Mouse (Mus musculus) CD8-positive naive resting alpha-beta T cell, adult 2 months (primary cell): Measurements from ENCODE around the gene Olfr1201.

Source experiments
- DNase-seq, 2 experiments: peaks; one replicate each; pipeline ENCODE4 v3.0.0; 2022; ENCODE audit warnings: low read depth in 2 of 2, low spot score in 2 of 2

The Olfr1201 gene

GRCm38 (mm10) chr2:88792736-88793135, at the start of gene Olfr1201:
Gene Olfr1201, plus strand, starts transcription at chr2:88793036.
- DNase-seq = no peak

GRCm38 (mm10) chr2:88743379-88743778, 49.5 kb upstream of the Olfr1201 start:
- DNase-seq = no peak

GRCm38 (mm10) chr2:88751270-88751669, 41.6 kb upstream of the Olfr1201 start, which contains the start of gene Olfr1198:
Gene Olfr1198, minus strand, starts transcription at chr2:88751370.
- no peak for DNase-seq

GRCm38 (mm10) chr2:88760369-88760768, 32.5 kb upstream of the Olfr1201 start, which contains the start of gene Olfr1199:
Gene Olfr1199, minus strand, starts transcription at chr2:88760469.
- no peak for DNase-seq

GRCm38 (mm10) chr2:88770388-88770787, 22.4 kb upstream of the Olfr1201 start, which contains the start of gene Olfr1200:
Gene Olfr1200, minus strand, starts transcription at chr2:88770488.
- no peak for DNase-seq

- no peak for DNase-seq
Measured at GRCm38 (mm10) chr2:88814196-88814595, 21.4 kb downstream of the Olfr1201 start, which contains the start of gene Olfr1202. Gene Olfr1202, plus strand, starts transcription at chr2:88814496.

GRCm38 (mm10) chr2:88829437-88829836, 36.6 kb downstream of the Olfr1201 start, which contains the start of gene Olfr1205:
Gene Olfr1205, plus strand, starts transcription at chr2:88829737.
- DNase-seq = no peak

GRCm38 (mm10) chr2:88838477-88838876, 45.6 kb downstream of the Olfr1201 start:
- DNase-seq = no peak
